Mouse (Mus musculus): ENCODE results near the gene Bhmt. TPM values are rescaled to one million over a fixed set of nuclear protein-coding genes. Genes with fewer than 3 reads are reported as not detected.

The Bhmt gene
- polyA plus RNA-seq, 1 experiment from 2014 or later = 0.05 TPM

DNA sequence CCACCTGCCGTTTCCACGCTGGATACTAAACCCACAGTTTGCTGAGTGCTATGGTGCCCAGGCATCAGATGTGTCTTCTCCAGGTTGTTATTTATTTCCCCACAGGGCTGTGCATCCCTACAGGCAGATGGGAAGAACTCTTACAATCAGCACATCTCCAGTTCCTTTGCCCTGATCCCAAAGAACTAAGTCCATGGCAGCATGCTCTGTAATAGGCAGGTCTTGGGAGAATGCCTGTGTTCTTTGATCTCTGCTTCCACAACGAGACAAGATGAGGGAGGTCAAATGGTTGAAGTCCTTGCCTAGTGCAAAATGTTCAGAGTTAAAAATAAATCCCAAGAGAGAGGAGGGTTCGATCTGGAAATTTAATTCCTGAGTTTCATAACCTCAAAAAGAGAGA lies 1.9 kb upstream of the Bhmt start:
- H3K27ac ChIP-seq = no peak overlapping the region
- 56% methylated on average over 4 of the region's 4 CpGs for WGBS
- H3K9ac ChIP-seq = no peak overlapping the region
- no peaks in the 10 kb centered on the region for H3K36me3 ChIP-seq
- H3K4me1 ChIP-seq = no peaks in the 10 kb centered on the region
- ATAC-seq (ENCODE audit: borderline replicate concordance, extremely low read depth, low FRiP score, low TSS enrichment) = no peak
- no peaks in the 10 kb centered on the region for H3K9me3 ChIP-seq
- no peak overlapping the region for H3K4me3 ChIP-seq
- no peak overlapping the region for H3K4me2 ChIP-seq
- H3K27me3 ChIP-seq = no peaks in the 10 kb centered on the region

GRCm38 (mm10) chr13:93636561-93636960 lies 1.2 kb downstream of the Bhmt start:
- Histone ChIP-seq H3K9me3 (no peaks in the 10 kb centered on the region), H3K36me3 (no peaks in the 10 kb centered on the region), H3K4me3 (no peak overlapping the region), H3K4me1 (no peaks in the 10 kb centered on the region), H3K9ac (no peak overlapping the region), H3K4me2 (no peak overlapping the region), H3K27ac (no peak overlapping the region), H3K27me3 (no peaks in the 10 kb centered on the region)
- 70% methylated on average over 1 of the region's 1 CpGs for WGBS
- ATAC-seq (ENCODE audit: borderline replicate concordance, extremely low read depth, low FRiP score, low TSS enrichment) = no peak

GRCm38 (mm10) chr13:93632927-93633326 lies 4.8 kb downstream of the Bhmt start:
- Histone ChIP-seq H3K4me2 (no peak overlapping the region), H3K27ac (no peak overlapping the region), H3K9ac (no peak overlapping the region), H3K36me3 (no peaks in the 10 kb centered on the region), H3K4me3 (no peak overlapping the region), H3K9me3 (no peaks in the 10 kb centered on the region), H3K27me3 (no peaks in the 10 kb centered on the region), H3K4me1 (no peaks in the 10 kb centered on the region)
- WGBS = 76% methylated on average over 5 of the region's 5 CpGs
- no peak for ATAC-seq (ENCODE audit: borderline replicate concordance, extremely low read depth, low FRiP score, low TSS enrichment)

GRCm38 (mm10) chr13:93630941-93631705 lies 6.6 kb downstream of the Bhmt start:
- Histone ChIP-seq H3K4me1 (no peaks in the 10 kb centered on the region), H3K27me3 (no peaks in the 10 kb centered on the region), H3K36me3 (no peaks in the 10 kb centered on the region), H3K4me2 (no peak overlapping the region), H3K4me3 (no peak overlapping the region), H3K27ac (no peak overlapping the region), H3K9ac (no peak overlapping the region), H3K9me3 (no peaks in the 10 kb centered on the region)
- WGBS = 64% methylated on average over 10 of the region's 10 CpGs
- ATAC-seq (ENCODE audit: borderline replicate concordance, extremely low read depth, low FRiP score, low TSS enrichment) = no peak

- H3K4me2 ChIP-seq = no peak overlapping the region
- H3K9me3 ChIP-seq = no peaks in the 10 kb centered on the region
- ATAC-seq (ENCODE audit: borderline replicate concordance, extremely low read depth, low FRiP score, low TSS enrichment) = no peak
- no peaks in the 10 kb centered on the region for H3K36me3 ChIP-seq
- H3K27me3 ChIP-seq = no peaks in the 10 kb centered on the region
- H3K9ac ChIP-seq = no peak overlapping the region
- H3K4me3 ChIP-seq = no peak overlapping the region
- no peaks in the 10 kb centered on the region for H3K4me1 ChIP-seq
- H3K27ac ChIP-seq = no peak overlapping the region
- 32% methylated on average over 6 of the region's 6 CpGs for WGBS
These were observed 8.9 kb downstream of the Bhmt start for GRCm38 (mm10) chr13:93628861-93629260.

- Histone ChIP-seq H3K9me3 (no peaks in the 10 kb centered on the region), H3K4me1 (no peaks in the 10 kb centered on the region), H3K4me2 (no peak overlapping the region), H3K9ac (no peak overlapping the region), H3K36me3 (no peaks in the 10 kb centered on the region), H3K27me3 (no peaks in the 10 kb centered on the region), H3K27ac (no peak overlapping the region), H3K4me3 (no peak overlapping the region)
- ATAC-seq (ENCODE audit: borderline replicate concordance, extremely low read depth, low FRiP score, low TSS enrichment) = no peak
- WGBS = 19% methylated on average over 6 of the region's 6 CpGs
These were observed 23.3 kb downstream of the Bhmt start for GRCm38 (mm10) chr13:93614361-93614948.

- WGBS = 55% methylated on average over 4 of the region's 4 CpGs
- ATAC-seq (ENCODE audit: borderline replicate concordance, extremely low read depth, low FRiP score, low TSS enrichment) = no peak
- H3K27me3 ChIP-seq = no peaks in the 10 kb centered on the region
- no peaks in the 10 kb centered on the region for H3K36me3 ChIP-seq
- no peak overlapping the region for H3K27ac ChIP-seq
- H3K9ac ChIP-seq = no peak overlapping the region
- no peak overlapping the region for H3K4me3 ChIP-seq
- H3K4me2 ChIP-seq = no peak overlapping the region
- no peaks in the 10 kb centered on the region for H3K9me3 ChIP-seq
- H3K4me1 ChIP-seq = no peaks in the 10 kb centered on the region
These were observed 24.0 kb downstream of the Bhmt start for GRCm38 (mm10) chr13:93613771-93614170.

- Histone ChIP-seq H3K4me2 (0 out of 2 replicates have a peak overlapping the region, but pooled peaks have one; percentile 4), H3K27me3 (no peaks in the 10 kb centered on the region), H3K4me1 (no peaks in the 10 kb centered on the region), H3K9me3 (no peaks in the 10 kb centered on the region), H3K4me3 (no peak overlapping the region), H3K36me3 (no peaks in the 10 kb centered on the region), H3K9ac (no peak overlapping the region), H3K27ac (no peak overlapping the region; the same call in 1 of the 2 replicates)
- WGBS = 43% methylated on average over 19 of the region's 19 CpGs
- peak; percentile 54; the same call in 1 of the 2 replicates for ATAC-seq (ENCODE audit: borderline replicate concordance, extremely low read depth, low FRiP score, low TSS enrichment)
These were observed 24.8 kb downstream of the Bhmt start for GRCm38 (mm10) chr13:93612660-93613607.

DNA sequence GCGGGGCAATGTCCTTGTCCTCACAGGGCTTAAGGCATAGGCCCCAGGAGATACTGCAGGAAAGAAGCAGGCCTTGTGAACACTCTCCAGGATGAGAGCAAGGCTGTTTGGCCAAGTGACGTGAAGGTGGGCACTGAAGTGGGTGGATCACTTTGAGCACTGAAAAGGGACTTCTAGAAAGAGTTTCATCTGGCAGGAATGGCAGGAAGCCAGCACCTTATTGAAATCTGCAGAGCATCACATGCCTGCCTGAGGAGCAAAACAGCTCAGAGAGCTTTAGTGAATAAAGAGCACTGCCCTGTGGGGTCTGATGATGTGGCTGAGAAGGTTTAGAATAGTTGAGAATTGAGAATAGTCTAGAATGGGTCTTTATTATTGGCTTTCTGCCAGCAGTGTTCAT lies 29.3 kb downstream of the Bhmt start:
- Histone ChIP-seq H3K4me2 (no peak overlapping the region), H3K27me3 (no peaks in the 10 kb centered on the region), H3K4me3 (no peak overlapping the region), H3K4me1 (no peaks in the 10 kb centered on the region), H3K27ac (no peak overlapping the region), H3K9ac (no peak overlapping the region), H3K36me3 (no peaks in the 10 kb centered on the region), H3K9me3 (no peaks in the 10 kb centered on the region)
- no peak for ATAC-seq (ENCODE audit: borderline replicate concordance, extremely low read depth, low FRiP score, low TSS enrichment)
- 76% methylated on average over 2 of the region's 2 CpGs for WGBS

- Histone ChIP-seq H3K27me3 (no peaks in the 10 kb centered on the region), H3K9ac (no peak overlapping the region), H3K4me2 (no peak overlapping the region), H3K4me1 (no peaks in the 10 kb centered on the region), H3K27ac (no peak overlapping the region), H3K36me3 (no peaks in the 10 kb centered on the region), H3K4me3 (no peak overlapping the region), H3K9me3 (no peaks in the 10 kb centered on the region)
- WGBS = 92% methylated on average over 3 of the region's 3 CpGs
- ATAC-seq (ENCODE audit: borderline replicate concordance, extremely low read depth, low FRiP score, low TSS enrichment) = no peak
These were observed 30.1 kb downstream of the Bhmt start for GRCm38 (mm10) chr13:93607701-93608100.

DNA sequence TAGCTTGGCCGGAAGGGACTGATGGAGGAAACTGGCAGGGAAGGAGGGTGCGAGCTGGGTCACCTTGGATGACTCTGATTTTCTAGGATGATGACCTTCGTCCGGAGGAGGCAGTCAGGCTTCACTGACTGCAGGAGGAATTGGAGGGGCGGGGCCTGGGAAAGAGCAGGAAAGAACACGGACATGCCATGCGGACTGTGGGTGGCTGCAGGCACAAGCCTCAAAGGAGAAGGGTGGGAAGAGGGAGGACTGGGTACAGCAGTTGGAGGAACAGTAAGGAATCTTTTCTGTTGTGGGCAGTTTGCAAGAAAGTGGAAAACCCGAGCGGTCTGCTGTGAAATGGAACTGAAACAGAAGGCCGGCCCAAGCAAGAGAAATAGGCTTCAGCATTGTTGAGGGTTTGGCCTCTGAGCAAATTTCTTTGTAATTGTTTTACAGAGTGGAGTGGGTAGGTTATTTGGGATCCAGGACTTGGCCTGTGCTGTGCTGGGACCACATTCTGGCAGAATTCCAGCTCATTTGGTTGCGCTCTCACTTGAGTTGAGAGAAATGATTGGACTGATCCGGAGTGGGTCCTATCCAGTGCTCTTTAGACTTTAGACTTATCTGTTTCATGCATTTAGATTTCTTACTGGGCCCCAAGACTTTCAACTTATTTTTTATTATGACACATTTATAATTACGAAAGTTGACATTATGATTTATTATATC lies 30.7 kb downstream of the Bhmt start:
- Histone ChIP-seq H3K36me3 (no peaks in the 10 kb centered on the region), H3K9ac (no peak overlapping the region), H3K4me2 (no peak overlapping the region), H3K4me1 (no peaks in the 10 kb centered on the region), H3K4me3 (no peak overlapping the region), H3K27me3 (no peaks in the 10 kb centered on the region), H3K27ac (no peak overlapping the region), H3K9me3 (no peaks in the 10 kb centered on the region)
- ATAC-seq (ENCODE audit: borderline replicate concordance, extremely low read depth, low FRiP score, low TSS enrichment) = no peak
- WGBS = 66% methylated on average over 13 of the region's 13 CpGs
